Mouse (Mus musculus) left cerebral cortex, adult 18-20 months (tissue): Measurements from ENCODE around the gene Copb1. TPM values are rescaled to one million over a fixed set of nuclear protein-coding genes. Genes with fewer than 3 reads are reported as not detected.

ENCODE experiments used
- DNase-seq, 2 experiments: peaks; one replicate each; pipeline ENCODE4 v3.0.0; 2021 to 2022; ENCODE audit warnings: low spot score in 2 of 2, mixed read lengths in 1 of 2
- total RNA-seq, 2 experiments: library from RNA; stranded (reverse); gene quantifications; 2 replicates each; pipeline ENCODE4 v1.2.3; 2021

Copb1 gene
- total RNA-seq, 2 experiments from 2014 or later: 58.7 to 61.6 TPM

DNA sequence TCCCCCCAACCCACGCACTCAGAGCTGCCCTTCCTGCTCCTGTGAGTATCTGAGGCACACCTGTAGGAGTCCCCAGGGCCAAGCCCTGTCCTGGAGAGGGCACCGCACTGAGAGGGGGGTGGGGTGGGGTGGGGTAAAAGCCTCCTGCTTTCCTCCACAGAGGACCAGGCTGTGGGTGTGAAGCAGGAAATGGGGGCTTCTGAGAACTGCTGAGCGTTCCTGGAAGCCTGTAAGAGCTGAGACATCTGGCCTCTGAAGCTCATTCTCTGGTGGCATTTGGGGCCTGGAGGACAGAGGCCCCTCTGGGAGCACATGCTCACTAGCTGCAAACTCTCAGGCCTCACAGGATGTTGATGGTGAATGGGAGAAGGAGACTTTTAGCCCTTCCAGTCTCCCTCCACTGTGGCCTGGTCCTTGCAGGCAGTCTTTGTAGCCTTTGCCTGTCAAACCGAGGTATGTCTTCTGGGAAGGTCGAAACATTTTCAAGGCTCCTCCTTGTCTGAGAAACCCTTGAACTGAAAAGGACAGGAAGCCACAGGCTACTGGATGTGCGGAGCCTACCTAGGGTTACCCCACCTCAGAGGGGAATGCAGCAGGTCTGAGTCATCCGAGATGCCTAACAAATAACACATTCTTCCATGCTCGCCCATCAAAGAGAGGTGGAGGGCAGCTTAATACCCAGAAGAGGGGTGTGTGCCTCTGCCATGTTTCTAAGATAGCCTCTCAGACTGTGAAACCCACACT is 83.0 kb downstream of the Copb1 start:
- DNase-seq: no peak

DNA sequence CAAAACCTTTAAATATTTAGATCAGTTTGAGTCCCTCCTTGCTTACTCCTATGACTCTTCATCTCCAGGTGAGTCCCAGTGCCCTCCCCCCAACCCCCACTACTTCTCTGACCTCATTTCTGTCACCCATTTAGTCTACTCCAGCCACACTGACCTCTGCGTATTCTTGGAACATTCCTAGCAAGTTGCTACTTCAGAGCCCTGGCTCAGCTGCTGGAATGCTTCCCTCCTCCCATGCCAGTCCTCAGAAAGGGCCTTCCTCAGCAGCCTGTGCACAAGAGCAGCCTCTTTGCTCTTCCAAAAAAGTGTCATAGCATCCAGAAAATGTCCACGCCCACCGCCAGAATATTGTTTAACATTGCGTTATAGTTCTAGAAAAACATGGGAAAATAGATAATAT is 84.5 kb downstream of the Copb1 start:
- no peak for DNase-seq

DNA sequence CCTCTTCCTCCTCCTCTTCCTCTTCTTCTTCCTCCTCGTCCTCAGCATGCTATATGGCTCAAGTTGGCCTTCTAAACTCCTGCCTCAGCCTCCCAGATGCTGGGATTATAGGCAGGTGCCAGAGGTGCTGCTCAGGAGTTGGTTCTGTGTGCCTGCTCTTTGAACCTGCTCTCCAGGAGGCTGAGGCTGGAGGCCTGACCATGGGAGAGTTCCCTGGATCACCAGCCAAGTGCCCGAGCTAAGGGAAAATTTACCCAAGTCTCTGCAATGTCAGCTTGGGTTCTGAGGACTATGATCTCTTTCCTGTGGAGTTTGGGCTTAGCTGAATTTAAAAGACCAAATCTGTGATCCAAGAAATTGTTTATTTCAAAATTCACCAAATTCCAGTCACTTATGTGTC is 85.1 kb downstream of the Copb1 start:
- DNase-seq: no peak

Other genes with a start within 250 kb of the Copb1 start
- gene Rras2, start 136.9 kb downstream of the Copb1 start, total RNA-seq: 10 to 100 TPM; 13.9 to 15.7 TPM
- gene Psma1, start 21.4 kb upstream of the Copb1 start, total RNA-seq: 100 to 1,000 TPM; 107 to 109 TPM
- gene Pde3b, start 160.6 kb upstream of the Copb1 start, total RNA-seq: 1 to 10 TPM; 7.7 to 8.3 TPM